Mouse (Mus musculus): ENCODE data around the gene Fam89b. TPM values are rescaled to one million over a fixed set of nuclear protein-coding genes. Genes with fewer than 3 reads are reported as not detected.

Gene Fam89b
- total and polyA plus RNA-seq, 3 experiments = 29.6 to 60.2 TPM; not detected in 1

DNA sequence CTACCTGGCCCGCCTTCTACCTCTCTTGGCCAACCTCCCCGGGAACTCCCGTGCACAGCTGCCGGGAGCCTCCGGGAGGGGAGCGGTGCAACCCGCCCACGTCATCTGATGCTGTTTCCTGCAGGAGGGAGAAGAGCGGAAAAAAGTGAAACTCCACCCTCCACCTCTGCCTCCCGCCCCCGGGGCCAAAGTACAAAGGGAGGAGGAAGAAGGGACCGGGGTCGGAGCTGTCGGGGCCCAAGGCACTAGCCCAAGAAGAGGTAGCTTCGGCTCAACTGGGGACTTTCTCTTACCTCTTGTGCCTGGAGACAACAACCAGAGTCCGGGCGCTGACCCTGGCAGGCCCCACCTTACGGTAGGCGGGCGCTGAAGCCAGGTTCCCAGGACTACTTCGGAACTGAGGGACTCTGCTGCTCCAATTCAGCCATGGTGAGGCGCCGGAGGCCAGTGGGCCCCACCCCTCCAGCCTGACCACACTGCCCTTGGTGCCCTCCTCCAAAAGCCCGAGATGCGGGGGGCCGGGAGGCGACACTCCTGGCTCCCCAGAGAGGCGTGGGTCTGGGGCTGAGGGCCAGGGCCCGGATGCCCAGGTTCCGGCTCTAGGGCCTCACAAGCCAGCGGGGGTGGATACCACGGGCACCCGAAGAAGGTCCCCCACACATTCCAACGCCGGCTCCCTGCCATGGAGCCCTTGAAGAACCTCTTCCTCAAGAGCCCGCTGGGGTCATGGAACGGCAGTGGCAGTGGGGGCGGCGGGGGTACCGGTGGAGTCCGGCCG, 39.7 kb downstream of the Fam89b start:
- no peaks in the 10 kb centered on the region for H3K9me3 ChIP-seq (replicated peaks; ENCODE audit: insufficient read depth, low read length)
- peak overlapping the region; percentile 89 to 99 for H3K4me3 ChIP-seq (ENCODE audit: control insufficient read depth in 1 of 2, insufficient read depth in 1 of 2, low read depth in 2 of 2, low read length in 2 of 2)
- peak overlapping the region; percentile 91 for H3K9ac ChIP-seq (ENCODE audit: control insufficient read depth, low read depth, low read length, poor library complexity, severe bottlenecking)
- DNase-seq (ENCODE audit: low read depth, low spot score) = peak; percentile 94
- TF ChIP-seq BHLHE40 (IDR thresholded peaks at IDR 0.05; ENCODE audit: borderline replicate concordance, low read depth, low read length) = peak; percentile 85
- no peak for TF ChIP-seq MYB (IDR thresholded peaks at IDR 0.05; ENCODE audit: low read depth, low read length)
- 0 out of 2 replicates have a peak, but pooled peaks have one; percentile 43 for TF ChIP-seq USF1 (IDR thresholded peaks at IDR 0.05; ENCODE audit: low read depth, low read length)
- no peak for TF ChIP-seq MAX (IDR thresholded peaks at IDR 0.05; ENCODE audit: low read length)
- TF ChIP-seq GABPA (IDR thresholded peaks at IDR 0.05; ENCODE audit: low read depth, low read length) = no peak
- peak; percentile 54; the same call in 1 of the 2 replicates for TF ChIP-seq ZMIZ1 (IDR thresholded peaks at IDR 0.05; ENCODE audit: low read depth, low read length)
- TF ChIP-seq SIN3A (IDR thresholded peaks at IDR 0.05; ENCODE audit: low read length) = peak; percentile 75
- TF ChIP-seq HCFC1 (IDR thresholded peaks at IDR 0.05; ENCODE audit: low read depth, low read length) = peak; percentile 85
- TF ChIP-seq TBP (IDR thresholded peaks at IDR 0.05; ENCODE audit: low read depth, low read length) = peak; percentile 45; the same call in 1 of the 2 replicates
- 0 out of 2 replicates have a peak, but pooled peaks have one; percentile 33 for TF ChIP-seq ZNF384 (IDR thresholded peaks at IDR 0.05; ENCODE audit: low read depth, low read length)
- peak; percentile 47 for TF ChIP-seq TCF12 (IDR thresholded peaks at IDR 0.05; ENCODE audit: low read depth, low read length)
- TF ChIP-seq EP300 (IDR thresholded peaks at IDR 0.05; ENCODE audit: low read depth in 1 of 2, low read length in 2 of 2) = no peak
- TF ChIP-seq NRF1 (IDR thresholded peaks at IDR 0.05; ENCODE audit: insufficient read depth, low read depth, low read length, poor library complexity, severe bottlenecking) = peak; percentile 43; the same call in 1 of the 2 replicates
- TF ChIP-seq USF2 (IDR thresholded peaks at IDR 0.05; ENCODE audit: borderline replicate concordance in 1 of 2, insufficient read depth in 1 of 2, low read depth in 1 of 2, low read length in 2 of 2) = no peak
- peak; percentile 93; the same call in 1 of the 2 replicates for TF ChIP-seq MAZ (IDR thresholded peaks at IDR 0.05; ENCODE audit: low read depth, low read length)
- no peak for TF ChIP-seq ZC3H11A (IDR thresholded peaks at IDR 0.05; ENCODE audit: low read depth, low read length)
- TF ChIP-seq SMC3 (IDR thresholded peaks at IDR 0.05; ENCODE audit: low read depth, low read length) = no peak
- peak; percentile 79 for TF ChIP-seq ELF1 (IDR thresholded peaks at IDR 0.05; ENCODE audit: low read depth, low read length)
- peak; percentile 84 for TF ChIP-seq ETS1 (IDR thresholded peaks at IDR 0.05; ENCODE audit: low read depth, low read length)
- TF ChIP-seq UBTF (IDR thresholded peaks at IDR 0.05; ENCODE audit: borderline replicate concordance, insufficient read depth, low read depth, low read length) = 0 out of 2 replicates have a peak, but pooled peaks have one; percentile 30
- peak; percentile 65 for TF ChIP-seq NELFE (IDR thresholded peaks at IDR 0.05; ENCODE audit: low read depth, low read length)
- peak; percentile 67 for TF ChIP-seq MXI1 (IDR thresholded peaks at IDR 0.05; ENCODE audit: low read depth, low read length)
- TF ChIP-seq POLR2A (IDR thresholded peaks at IDR 0.05; ENCODE audit: control insufficient read depth in 1 of 2, insufficient read depth in 1 of 2, low read depth in 1 of 2, low read length in 2 of 2, poor library complexity in 1 of 2) = peak in 1 of 2 experiments; percentile 80; a peak in 2 of 4 replicates
- TF ChIP-seq MEF2A (IDR thresholded peaks at IDR 0.05; ENCODE audit: extremely low read depth, insufficient replicate concordance, low read depth, low read length, poor library complexity, severe bottlenecking) = no peak
- TF ChIP-seq RAD21 (IDR thresholded peaks at IDR 0.05; ENCODE audit: low read depth, low read length) = no peak
- peak overlapping the region; percentile 94 for H3K27ac ChIP-seq (ENCODE audit: control insufficient read depth, low read depth, low read length)
- H3K36me3 ChIP-seq (ENCODE audit: control insufficient read depth in 1 of 2, insufficient read depth in 2 of 2, low read length in 2 of 2) = peaks cover 0 to 9% of the 10 kb centered on the region in 2 experiments; a peak in 2 of 4 replicates
- peaks cover 2 to 24% of the 10 kb centered on the region in 2 experiments; a peak in 3 of 4 replicates for H3K4me1 ChIP-seq (ENCODE audit: control insufficient read depth in 1 of 2, insufficient read depth in 2 of 2, low read length in 2 of 2)
- peaks cover 44% of the 10 kb centered on the region for H3K79me2 ChIP-seq (ENCODE audit: control insufficient read depth, insufficient read depth, low read length, poor library complexity)
- H3K27me3 ChIP-seq (ENCODE audit: control insufficient read depth in 1 of 2, insufficient read depth in 2 of 2, low read length in 2 of 2) = no peaks in the 10 kb centered on the region
